Mouse (Mus musculus) kidney, adult 2 months (tissue): ENCODE data around the gene A1cf.

ENCODE experiments used
- CTCF ChIP-seq: fragments of 200-500 bp; conservative IDR thresholded peaks from 2 replicates; pipeline ENCODE4 v1.5.1; 2011; ENCODE audit warnings: low read depth, mild to moderate bottlenecking, control low read depth, low read length, moderate library complexity, mixed read lengths; ENCODE audit not compliant: insufficient read depth, insufficient read length
- POLR2A ChIP-seq: fragments of 200-500 bp; IDR thresholded peaks from one replicate; pipeline ENCODE4 v1.6.1; 2011; ENCODE audit warnings: low read depth, low read length, control low read depth

DNA sequence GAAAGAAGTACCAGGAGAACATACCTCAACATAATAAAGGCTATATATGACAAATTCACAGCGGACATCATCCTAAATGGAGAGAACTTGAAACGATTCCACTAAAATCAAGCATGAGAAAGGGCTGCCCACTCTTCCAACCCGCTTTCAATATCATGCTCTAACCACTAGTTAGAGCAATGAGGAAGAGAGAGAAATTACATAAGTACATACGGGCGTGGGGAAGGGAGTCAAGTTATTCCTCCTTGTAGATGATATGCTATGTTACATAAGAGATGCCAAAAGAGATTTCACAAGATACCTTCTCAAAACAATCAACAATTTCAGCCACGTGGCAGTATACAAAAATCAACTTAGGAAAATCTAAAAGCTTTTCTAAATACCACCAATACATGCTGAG, 122.5 kb downstream of the A1cf start:
- TF ChIP-seq POLR2A (no peak), CTCF (no peak)
